Mouse (Mus musculus) liver, embryonic 15.5 days (tissue): ENCODE measurements around the gene Mtus2. TPM values are rescaled to one million over a fixed set of nuclear protein-coding genes. Genes with fewer than 3 reads are reported as not detected.

Experiments
- ATAC-seq: fragments of 200-750 bp; cut with Nextera tagmentation; 2 replicates; pipeline ENCODE4 v1.8.0; 2017; ENCODE audit warnings: moderate number of reproducible peaks, mild to moderate bottlenecking, moderate library complexity; ENCODE audit not compliant: insufficient read depth
- H3K27ac ChIP-seq: fragments of 300-500 bp; sonication (generic); replicated peaks from 2 replicates; pipeline ENCODE4 v1.5.1; 2015; ENCODE audit warnings: mild to moderate bottlenecking, inconsistent platforms
- H3K27me3 ChIP-seq: fragments of 300-500 bp; sonication (generic); 2 replicates; pipeline ENCODE4 v1.6.1; 2015; ENCODE audit warnings: mild to moderate bottlenecking, inconsistent platforms
- H3K36me3 ChIP-seq: fragments of 300-500 bp; sonication (generic); replicated peaks from 2 replicates; pipeline ENCODE4 v1.6.1; 2015; ENCODE audit warnings: moderate library complexity, mild to moderate bottlenecking, inconsistent platforms
- H3K4me1 ChIP-seq: fragments of 300-500 bp; sonication (generic); replicated peaks from 2 replicates; pipeline ENCODE4 v1.6.1; 2015; ENCODE audit warnings: inconsistent platforms
- H3K4me2 ChIP-seq: fragments of 300-500 bp; sonication (generic); 2 replicates; pipeline ENCODE4 v1.6.1; 2015; ENCODE audit warnings: moderate library complexity, mild to moderate bottlenecking, inconsistent platforms
- H3K4me3 ChIP-seq: fragments of 300-500 bp; sonication (generic); replicated peaks from 2 replicates; pipeline ENCODE4 v1.5.1; 2015; ENCODE audit warnings: mild to moderate bottlenecking, inconsistent platforms
- H3K9ac ChIP-seq: fragments of 300-500 bp; sonication (generic); 2 replicates; pipeline ENCODE4 v1.6.1; 2015; ENCODE audit warnings: moderate library complexity, mild to moderate bottlenecking, inconsistent platforms
- H3K9me3 ChIP-seq: fragments of 300-500 bp; sonication (generic); replicated peaks from 2 replicates; pipeline ENCODE4 v1.6.1; 2016; ENCODE audit warnings: inconsistent platforms
- WGBS: fragments of 180-500 bp; shearing (Covaris S2); methylation state at CpG from one replicate; pipeline ENCODE4 v1.1.7; 2015; ENCODE audit warnings: mixed read lengths; ENCODE audit not compliant: insufficient replicate concordance; 5-methylcytosine and 5-hydroxymethylcytosine counted together
- polyA plus RNA-seq: library from polyadenylated mRNA; unstranded; fragments of >200 nt; fragmentation: Nextera tagmentation; extraction: Ambion mirVana; gene quantifications from 2 replicates; pipeline ENCODE4 v1.2.1, GENCODE M21; 2015

The Mtus2 gene
- polyA plus RNA-seq, 1 experiment from 2014 or later: 1.2 TPM

- no peaks in the 10 kb centered on the region for H3K9me3 ChIP-seq
- H3K4me3 ChIP-seq: no peak overlapping the region
- ATAC-seq: no peak
- WGBS: 27% methylated on average over 4 of the region's 4 CpGs
- H3K9ac ChIP-seq: no peak overlapping the region
- no peaks in the 10 kb centered on the region for H3K4me1 ChIP-seq
- H3K27ac ChIP-seq: no peak overlapping the region
- H3K4me2 ChIP-seq: no peak overlapping the region
- H3K27me3 ChIP-seq: no peaks in the 10 kb centered on the region
- H3K36me3 ChIP-seq: no peaks in the 10 kb centered on the region
These were observed 48.1 kb downstream of the Mtus2 start for GRCm38 (mm10) chr5:148005263-148005662.

GRCm38 (mm10) chr5:148012156-148012555 is 55.0 kb downstream of the Mtus2 start:
- Histone ChIP-seq H3K27me3 (no peaks in the 10 kb centered on the region), H3K9ac (no peak overlapping the region), H3K4me3 (no peak overlapping the region), H3K4me1 (no peaks in the 10 kb centered on the region), H3K36me3 (no peaks in the 10 kb centered on the region), H3K4me2 (no peak overlapping the region), H3K27ac (no peak overlapping the region), H3K9me3 (no peaks in the 10 kb centered on the region)
- no peak for ATAC-seq
- 62% methylated on average over 5 of the region's 5 CpGs for WGBS

- Histone ChIP-seq H3K4me1 (no peaks in the 10 kb centered on the region), H3K27me3 (no peaks in the 10 kb centered on the region), H3K4me3 (no peak overlapping the region), H3K9ac (no peak overlapping the region), H3K9me3 (no peaks in the 10 kb centered on the region), H3K27ac (no peak overlapping the region), H3K36me3 (no peaks in the 10 kb centered on the region), H3K4me2 (no peak overlapping the region)
- no peak for ATAC-seq
- WGBS: 56% methylated on average over 6 of the region's 6 CpGs
These were observed 57.2 kb downstream of the Mtus2 start for GRCm38 (mm10) chr5:148014133-148014854.

GRCm38 (mm10) chr5:148015383-148015782 is 58.3 kb downstream of the Mtus2 start:
- Histone ChIP-seq H3K4me1 (no peaks in the 10 kb centered on the region), H3K9ac (no peak overlapping the region), H3K4me3 (no peak overlapping the region), H3K4me2 (no peak overlapping the region), H3K27ac (no peak overlapping the region), H3K9me3 (no peaks in the 10 kb centered on the region), H3K36me3 (no peaks in the 10 kb centered on the region), H3K27me3 (no peaks in the 10 kb centered on the region)
- 46% methylated on average over 8 of the region's 8 CpGs for WGBS
- ATAC-seq: no peak

- 76% methylated on average over 11 of the region's 11 CpGs for WGBS
- ATAC-seq: no peak
- no peaks in the 10 kb centered on the region for H3K27me3 ChIP-seq
- no peaks in the 10 kb centered on the region for H3K4me1 ChIP-seq
- H3K36me3 ChIP-seq: no peaks in the 10 kb centered on the region
- H3K27ac ChIP-seq: no peak overlapping the region
- H3K4me2 ChIP-seq: no peak overlapping the region
- H3K4me3 ChIP-seq: no peak overlapping the region
- H3K9me3 ChIP-seq: no peaks in the 10 kb centered on the region
- H3K9ac ChIP-seq: no peak overlapping the region
These were observed 60.3 kb downstream of the Mtus2 start for GRCm38 (mm10) chr5:148017371-148017770.

GRCm38 (mm10) chr5:148022784-148023183 is 65.7 kb downstream of the Mtus2 start:
- H3K4me3 ChIP-seq: no peak overlapping the region
- 75% methylated on average over 4 of the region's 4 CpGs for WGBS
- no peaks in the 10 kb centered on the region for H3K27me3 ChIP-seq
- H3K9me3 ChIP-seq: 0 out of 2 replicates have a peak, but pooled peaks cover 4% of the 10 kb centered on the region
- no peaks in the 10 kb centered on the region for H3K36me3 ChIP-seq
- no peak overlapping the region for H3K4me2 ChIP-seq
- no peaks in the 10 kb centered on the region for H3K4me1 ChIP-seq
- ATAC-seq: no peak
- H3K27ac ChIP-seq: no peak overlapping the region
- no peak overlapping the region for H3K9ac ChIP-seq

GRCm38 (mm10) chr5:148026401-148027349 is 69.6 kb downstream of the Mtus2 start:
- ATAC-seq: no peak
- Histone ChIP-seq H3K4me3 (no peak overlapping the region), H3K9ac (no peak overlapping the region), H3K36me3 (no peaks in the 10 kb centered on the region), H3K4me1 (no peaks in the 10 kb centered on the region), H3K27ac (no peak overlapping the region), H3K27me3 (no peaks in the 10 kb centered on the region), H3K4me2 (no peak overlapping the region), H3K9me3 (0 out of 2 replicates have a peak, but pooled peaks cover 4% of the 10 kb centered on the region)
- 64% methylated on average over 26 of the region's 26 CpGs for WGBS

GRCm38 (mm10) chr5:148027985-148028384 is 70.9 kb downstream of the Mtus2 start:
- ATAC-seq: no peak
- Histone ChIP-seq H3K27ac (no peak overlapping the region), H3K4me3 (no peak overlapping the region), H3K9me3 (0 out of 2 replicates have a peak, but pooled peaks cover 4% of the 10 kb centered on the region), H3K27me3 (no peaks in the 10 kb centered on the region), H3K36me3 (no peaks in the 10 kb centered on the region), H3K4me2 (no peak overlapping the region), H3K9ac (no peak overlapping the region), H3K4me1 (no peaks in the 10 kb centered on the region)
- WGBS: 63% methylated on average over 13 of the region's 13 CpGs

GRCm38 (mm10) chr5:148041661-148042060 is 84.5 kb downstream of the Mtus2 start:
- WGBS: 74% methylated on average over 7 of the region's 7 CpGs
- peaks cover 7% of the 10 kb centered on the region; the same call in 1 of the 2 replicates for H3K9me3 ChIP-seq
- no peak for ATAC-seq
- no peak overlapping the region for H3K4me3 ChIP-seq
- H3K4me2 ChIP-seq: no peak overlapping the region
- H3K36me3 ChIP-seq: no peaks in the 10 kb centered on the region
- H3K4me1 ChIP-seq: no peaks in the 10 kb centered on the region
- H3K9ac ChIP-seq: no peak overlapping the region
- H3K27ac ChIP-seq: no peak overlapping the region
- no peaks in the 10 kb centered on the region for H3K27me3 ChIP-seq

GRCm38 (mm10) chr5:148048200-148048599 is 91.1 kb downstream of the Mtus2 start:
- Histone ChIP-seq H3K4me3 (no peak overlapping the region), H3K9ac (no peak overlapping the region), H3K27ac (no peak overlapping the region), H3K27me3 (no peaks in the 10 kb centered on the region), H3K4me1 (no peaks in the 10 kb centered on the region), H3K9me3 (peaks cover 7% of the 10 kb centered on the region; the same call in 1 of the 2 replicates), H3K4me2 (no peak overlapping the region), H3K36me3 (no peaks in the 10 kb centered on the region)
- WGBS: 60% methylated on average over 11 of the region's 11 CpGs
- no peak for ATAC-seq

GRCm38 (mm10) chr5:148049304-148049703 is 92.2 kb downstream of the Mtus2 start:
- no peak overlapping the region for H3K4me3 ChIP-seq
- no peaks in the 10 kb centered on the region for H3K36me3 ChIP-seq
- H3K4me2 ChIP-seq: no peak overlapping the region
- H3K27ac ChIP-seq: no peak overlapping the region
- WGBS: 69% methylated on average over 2 of the region's 2 CpGs
- ATAC-seq: no peak
- no peaks in the 10 kb centered on the region for H3K4me1 ChIP-seq
- no peak overlapping the region for H3K9ac ChIP-seq
- H3K27me3 ChIP-seq: no peaks in the 10 kb centered on the region
- H3K9me3 ChIP-seq: no peaks in the 10 kb centered on the region; the same call in 1 of the 2 replicates
